Mouse (Mus musculus) small intestine, adult 2 months (tissue): ENCODE results near the gene Metrn.

Source experiments
- CTCF ChIP-seq: fragments of 200-500 bp; IDR thresholded peaks from 2 replicates; pipeline ENCODE4 v1.5.1; 2012; ENCODE audit warnings: low read depth, mild to moderate bottlenecking, control low read depth, inconsistent platforms, low read length, moderate library complexity, mixed read lengths; ENCODE audit not compliant: insufficient replicate concordance, insufficient read length; ENCODE audit errors: extremely low read depth
- POLR2A ChIP-seq: fragments of 200-500 bp; IDR thresholded peaks from 2 replicates; pipeline ENCODE4 v1.6.1; 2012; ENCODE audit warnings: low read depth, mild to moderate bottlenecking, control low read depth, inconsistent platforms, low read length, moderate library complexity

DNA sequence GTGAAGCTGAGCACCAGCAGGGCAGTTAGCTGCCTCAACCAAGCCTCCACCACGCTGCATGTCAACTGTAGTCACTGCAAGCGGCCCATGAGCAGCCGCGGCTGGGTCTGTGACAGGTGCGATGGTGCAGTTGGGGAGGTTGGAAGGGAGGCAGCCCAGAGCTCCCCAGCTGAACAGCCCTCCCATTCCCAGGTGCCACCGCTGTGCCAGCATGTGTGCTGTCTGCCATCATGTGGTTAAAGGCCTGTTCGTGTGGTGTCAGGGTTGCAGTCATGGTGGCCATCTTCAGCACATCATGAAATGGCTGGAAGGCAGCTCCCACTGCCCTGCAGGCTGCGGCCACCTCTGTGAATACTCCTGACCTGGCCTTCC, 31.3 kb upstream of the Metrn start:
- TF ChIP-seq CTCF (no peak), POLR2A (no peak)
